Mouse (Mus musculus) megakaryocyte, adult 5-6 weeks (primary cell): ENCODE measurements around the gene Ppp1r15b. TPM values are rescaled to one million over a fixed set of nuclear protein-coding genes. Genes with fewer than 3 reads are reported as not detected.

Experiments used
- ATAC-seq: 2 replicates; pipeline ENCODE4 v1.8.0; 2016; ENCODE audit warnings: mild to moderate bottlenecking, inconsistent platforms; ENCODE audit not compliant: poor library complexity, severe bottlenecking
- total RNA-seq, 2 experiments: library from RNA; stranded (forward) in 1 of 2; stranded (reverse) in 1 of 2; fragments of 153-499, 151-499 nt in 1 of 2; fragments of 221-1000, 200-1000 nt in 1 of 2; gene quantifications; 2 replicates each; pipeline versions ENCODE4 v1.2.3 to v1.2.4; 2015 to 2017

Ppp1r15b gene
- total RNA-seq, 2 experiments from 2014 or later, result 68.0 to 124 TPM

DNA sequence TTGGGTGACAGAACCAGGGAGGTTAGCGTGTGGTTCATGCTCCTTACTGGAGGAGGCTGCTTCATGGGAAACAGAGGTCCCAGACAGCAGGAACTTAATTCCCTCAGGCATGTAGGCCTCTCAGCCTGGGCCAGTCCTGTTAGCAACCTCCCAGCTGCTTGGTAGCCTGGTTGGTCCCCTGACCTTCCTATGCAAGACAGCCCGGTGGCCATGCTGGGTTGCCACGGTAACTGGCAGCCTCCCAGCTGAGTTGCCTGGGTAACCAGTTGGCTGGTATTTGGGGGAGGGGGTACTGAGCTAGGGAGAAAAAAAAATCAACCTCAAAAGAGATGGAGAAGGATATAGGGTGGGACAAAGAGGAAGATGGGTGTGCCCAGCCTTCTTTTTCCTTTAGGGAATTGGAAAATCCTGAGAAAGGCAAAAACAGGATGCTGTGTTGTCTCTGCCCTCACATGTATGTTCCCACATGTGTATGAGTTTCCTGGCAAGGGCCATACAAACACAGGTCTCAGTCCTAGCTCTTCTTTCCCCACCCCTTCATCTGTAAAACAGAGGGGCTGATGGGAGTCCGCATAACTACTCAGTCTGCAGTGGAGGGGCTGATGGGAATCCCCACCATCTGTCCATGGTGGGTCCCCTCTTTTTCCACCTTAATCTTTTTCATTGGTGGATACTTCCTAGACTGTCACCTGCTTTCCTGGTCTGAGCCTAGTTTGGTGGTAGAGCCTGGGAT is 57.2 kb downstream of the Ppp1r15b start:
- ATAC-seq, result no peak

DNA sequence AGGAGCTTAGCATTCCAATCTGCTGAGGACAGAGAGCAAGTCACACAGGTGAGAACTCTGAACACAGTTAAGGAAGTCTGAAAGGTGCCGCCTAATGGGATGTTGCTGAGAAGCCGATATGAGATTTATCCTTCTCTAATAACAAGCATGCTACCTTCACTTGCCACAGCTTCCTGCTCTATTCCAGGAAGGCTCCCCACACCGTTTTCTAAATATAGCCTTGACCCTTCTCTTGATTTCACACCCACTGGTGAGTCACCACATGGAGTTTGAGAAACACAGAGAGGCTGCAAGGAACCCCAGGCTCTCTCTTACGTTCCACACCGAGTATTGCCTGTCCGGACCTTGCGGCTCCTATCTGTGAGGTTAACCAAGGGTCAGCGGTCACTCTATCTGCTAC is 57.8 kb downstream of the Ppp1r15b start:
- no peak for ATAC-seq

Other genes starting within 250 kb of the Ppp1r15b start
- 66.6 and 69.0 TPM in 2 replicates for gene Mdm4, start 100.6 kb upstream of the Ppp1r15b start, total RNA-seq (2015)
- 88.5 and 97.9 TPM in 2 replicates for gene Mdm4, start 100.6 kb upstream of the Ppp1r15b start, total RNA-seq (2017)
- gene Pik3c2b, start 85.5 kb upstream of the Ppp1r15b start, total RNA-seq (2015), result 0.67 and 1.1 TPM in 2 replicates
- gene Pik3c2b, start 85.5 kb upstream of the Ppp1r15b start, total RNA-seq (2017), result 0.48 and 0.98 TPM in 2 replicates
- gene Plekha6, start 33.1 kb downstream of the Ppp1r15b start, total RNA-seq (2015), result 0.11 and 0.21 TPM in 2 replicates
- 0.15 and 0.33 TPM in 2 replicates for gene Plekha6, start 33.1 kb downstream of the Ppp1r15b start, total RNA-seq (2017)
- not detected in 2 replicates for gene Golt1a, start 178.7 kb downstream of the Ppp1r15b start, total RNA-seq (2015)
- not detected in 2 replicates for gene Golt1a, start 178.7 kb downstream of the Ppp1r15b start, total RNA-seq (2017)
- gene Kiss1, start 190.7 kb downstream of the Ppp1r15b start, total RNA-seq (2015), result not detected in 2 replicates
- gene Kiss1, start 190.7 kb downstream of the Ppp1r15b start, total RNA-seq (2017), result not detected in 2 replicates
- not detected in 2 replicates for gene Ren1, start 219.4 kb downstream of the Ppp1r15b start, total RNA-seq (2015)
- not detected in 2 replicates for gene Ren1, start 219.4 kb downstream of the Ppp1r15b start, total RNA-seq (2017)
- not detected in 2 replicates for gene Etnk2, start 232.4 kb downstream of the Ppp1r15b start, total RNA-seq (2015)
- not detected in 2 replicates for gene Etnk2, start 232.4 kb downstream of the Ppp1r15b start, total RNA-seq (2017)